Mouse (Mus musculus) urinary bladder, postnatal 36 days (tissue): Measurements from ENCODE around the gene Kit.

Experiments
- DNase-seq, 2 experiments: peaks; one replicate each; pipeline ENCODE4 v3.0.0; 2022; ENCODE audit warnings: low spot score in 2 of 2, mixed read lengths in 1 of 2

Kit gene

DNA sequence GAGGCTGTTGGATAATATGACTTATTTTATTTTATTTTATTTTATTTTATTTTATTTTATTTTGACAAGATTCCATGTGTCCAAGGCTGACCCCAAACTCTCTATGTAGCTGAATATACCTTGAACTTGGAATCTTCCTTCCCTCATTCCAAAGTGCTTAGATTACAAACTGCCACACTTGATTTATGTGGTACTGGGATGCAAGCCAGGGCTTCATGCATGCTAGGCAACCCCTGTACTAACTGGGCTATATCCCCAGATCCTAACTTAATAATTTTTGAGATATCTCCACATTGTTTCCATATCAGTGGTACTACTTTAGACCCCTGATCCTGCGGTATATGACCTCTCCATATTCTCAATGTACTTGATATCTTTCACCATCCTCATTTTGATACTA is 130.7 kb downstream of the Kit start:
- no peak for DNase-seq
